Mouse (Mus musculus) testis, postnatal 14 days (tissue): ENCODE measurements around the gene Tm4sf20.

ENCODE experiments used
- DNase-seq: peaks from one replicate; pipeline ENCODE4 v3.0.0; 2021; ENCODE audit warnings: low spot score

Tm4sf20 gene

GRCm38 (mm10) chr1:82775293-82775692 lies 7.0 kb upstream of the Tm4sf20 start:
- no peak for DNase-seq

- DNase-seq = no peak
Observed at GRCm38 (mm10) chr1:82773208-82773607, 4.9 kb upstream of the Tm4sf20 start.

GRCm38 (mm10) chr1:82772428-82772827 lies 4.2 kb upstream of the Tm4sf20 start:
- DNase-seq = no peak

GRCm38 (mm10) chr1:82771022-82771586 lies 2.8 kb upstream of the Tm4sf20 start, which contains the start of gene Gm47791:
Gm47791 (minus strand) TSS chr1:82771243.
- peak; percentile 9 for DNase-seq

- DNase-seq = no peak
Observed at GRCm38 (mm10) chr1:82766641-82767040, 1.6 kb downstream of the Tm4sf20 start.

- DNase-seq = no peak
Observed at GRCm38 (mm10) chr1:82766227-82766626, 2.0 kb downstream of the Tm4sf20 start.

GRCm38 (mm10) chr1:82762274-82762673 lies 6.0 kb downstream of the Tm4sf20 start:
- DNase-seq = no peak

- no peak for DNase-seq
Observed at GRCm38 (mm10) chr1:82761454-82762169, 6.6 kb downstream of the Tm4sf20 start.

GRCm38 (mm10) chr1:82759520-82759919 lies 8.7 kb downstream of the Tm4sf20 start:
- no peak for DNase-seq

- DNase-seq = no peak
Observed at GRCm38 (mm10) chr1:82747714-82748452, 20.4 kb downstream of the Tm4sf20 start.

- no peak for DNase-seq
Observed at GRCm38 (mm10) chr1:82746408-82746807, 21.9 kb downstream of the Tm4sf20 start.

- DNase-seq = no peak
Observed at GRCm38 (mm10) chr1:82743962-82744361, 24.3 kb downstream of the Tm4sf20 start.

GRCm38 (mm10) chr1:82741539-82741938 lies 26.7 kb downstream of the Tm4sf20 start:
- DNase-seq = no peak

GRCm38 (mm10) chr1:82738066-82738465 lies 30.2 kb downstream of the Tm4sf20 start:
- DNase-seq = no peak

- no peak for DNase-seq
Observed at GRCm38 (mm10) chr1:82733357-82733756, 34.9 kb downstream of the Tm4sf20 start.

- no peak for DNase-seq
Observed at GRCm38 (mm10) chr1:82726482-82726881, 41.8 kb downstream of the Tm4sf20 start.

GRCm38 (mm10) chr1:82725875-82726185 lies 42.4 kb downstream of the Tm4sf20 start:
- DNase-seq = no peak

- no peak for DNase-seq
Observed at GRCm38 (mm10) chr1:82725026-82725874, 43.0 kb downstream of the Tm4sf20 start.

GRCm38 (mm10) chr1:82724339-82725025 lies 43.8 kb downstream of the Tm4sf20 start, which contains the start of gene Mff:
Mff (plus strand) TSS chr1:82724890.
- DNase-seq = peak; percentile 95

- no peak for DNase-seq
Observed at GRCm38 (mm10) chr1:82717816-82718512, 50.3 kb downstream of the Tm4sf20 start.
